Comparison of ENCODE assay signal across 27 mouse cellular contexts in the genomic region with DNA sequence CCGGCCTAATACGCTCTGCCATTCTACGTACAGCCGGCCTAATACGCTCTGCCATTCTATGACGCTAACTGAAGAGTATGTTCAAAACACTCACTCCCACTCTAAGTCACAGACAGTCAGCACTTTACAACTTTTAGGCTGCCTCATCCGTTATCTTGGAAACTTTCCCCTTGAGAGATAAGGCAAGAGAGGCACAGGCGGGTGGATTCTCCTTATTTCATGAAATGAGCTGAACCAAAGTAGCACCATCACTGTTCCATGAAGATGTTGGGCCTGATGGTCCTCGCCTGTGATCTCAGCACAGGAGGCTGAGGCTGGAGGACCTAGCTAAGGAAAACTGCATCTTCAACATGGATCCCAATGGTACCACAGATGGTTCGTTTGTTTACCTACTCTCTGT. TPM values are rescaled to one million over a fixed set of nuclear protein-coding genes. Genes with fewer than 3 reads are reported as not detected.
DNase-seq lines count a peak whose midpoint lies in the region; ATAC-seq and TF ChIP-seq lines count a peak whose summit lies in the region.
"Had no signal": no experiment of that assay in that cellular context is flagged by ENCODE, and none has a peak within 500 bp of the region (broad histone marks: within the 10 kb centered on the region; RNA-seq: fewer than 3 reads in every experiment).

No protein-coding gene starts in this region.

- peaks cover 86% of the 10 kb centered on the region for H3K4me1 ChIP-seq in erythroblast, embryonic 14.5 days (ENCODE audit: control insufficient read depth)
- H3K4me1 ChIP-seq in heart, postnatal 0 days (ENCODE audit: control insufficient read depth, insufficient read depth), result no peaks in the 10 kb centered on the region
- H3K4me1 ChIP-seq in embryonic fibroblast, embryonic 13.5 days (ENCODE audit: control insufficient read depth, insufficient read depth, low read length), result peaks cover 19% of the 10 kb centered on the region
- H3K4me1 ChIP-seq in liver, embryonic 14.5 days (replicated peaks; ENCODE audit: control insufficient read depth in 2 of 2, insufficient read depth in 2 of 2, low read length in 1 of 2), result peaks cover 50 to 52% of the 10 kb centered on the region in 2 experiments
- peaks cover 5% of the 10 kb centered on the region; the same call in 1 of the 2 replicates for H3K4me1 ChIP-seq in lung, postnatal 0 days (ENCODE audit: insufficient read depth, low read depth, low read length)

- no peak for TF ChIP-seq POLR2A in embryonic fibroblast, embryonic 13.5 days (IDR thresholded peaks at IDR 0.05; ENCODE audit: low read depth, low read length)

- no peaks in the 10 kb centered on the region; the same call in 1 of the 2 replicates for H3K27me3 ChIP-seq in erythroblast, embryonic 14.5 days (ENCODE audit: control insufficient read depth)
- peaks cover 20% of the 10 kb centered on the region; the same call in 1 of the 2 replicates for H3K27me3 ChIP-seq in heart, postnatal 0 days (ENCODE audit: control insufficient read depth, insufficient read depth, low read length)
- H3K27me3 ChIP-seq in liver, embryonic 14.5 days (ENCODE audit: control insufficient read depth, insufficient read depth, low read length), result no peaks in the 10 kb centered on the region
- H3K27me3 ChIP-seq in lung, postnatal 0 days (replicated peaks; ENCODE audit: insufficient read depth, low read length), result 0 out of 2 replicates have a peak, but pooled peaks cover 3% of the 10 kb centered on the region
- H3K27me3 ChIP-seq: embryonic facial prominence, embryonic 12.5 days; forebrain, embryonic 12.5 days; limb, embryonic 15.5 days; lung, embryonic 15.5 days; midbrain, embryonic 13.5 days; neural tube, embryonic 13.5 days had no signal

- H3K27ac ChIP-seq in heart, postnatal 0 days (ENCODE audit: low read depth), result peak overlapping the region; percentile 35; the same call in 1 of the 2 replicates
- peak overlapping the region; percentile 69 for H3K27ac ChIP-seq in embryonic fibroblast, embryonic 13.5 days (ENCODE audit: insufficient read depth, low read length)
- H3K27ac ChIP-seq in liver, embryonic 14.5 days, result peak overlapping the region; percentile 42
- no peak overlapping the region for H3K27ac ChIP-seq in lung, postnatal 0 days (ENCODE audit: low read length)
- H3K27ac ChIP-seq: embryonic facial prominence, embryonic 12.5 days; forebrain, embryonic 12.5 days; heart, adult 2 months; limb, embryonic 10.5 days; limb, embryonic 15.5 days; lung, embryonic 15.5 days; midbrain, embryonic 13.5 days; neural tube, embryonic 13.5 days had no signal

- H3K4me3 ChIP-seq in erythroblast, embryonic 14.5 days (replicated peaks), result peak overlapping the region; percentile 3
- H3K4me3 ChIP-seq in heart, postnatal 0 days (ENCODE audit: low read depth, low read length), result no peak overlapping the region
- H3K4me3 ChIP-seq in embryonic fibroblast, embryonic 13.5 days (ENCODE audit: insufficient read depth, low read length), result no peak overlapping the region
- no peak overlapping the region; a peak in 1 of 4 replicates for H3K4me3 ChIP-seq in liver, embryonic 14.5 days (ENCODE audit: insufficient read depth in 1 of 2, low read depth in 2 of 2, low read length in 2 of 2)
- H3K4me3 ChIP-seq in lung, postnatal 0 days (ENCODE audit: low read depth, low read length), result no peak overlapping the region
- H3K4me3 ChIP-seq: embryonic facial prominence, embryonic 12.5 days; forebrain, embryonic 12.5 days; heart, adult 2 months; limb, embryonic 10.5 days; limb, embryonic 15.5 days; lung, embryonic 15.5 days; midbrain, embryonic 13.5 days; neural tube, embryonic 13.5 days had no signal

- H3K36me3 ChIP-seq in erythroblast, embryonic 14.5 days (ENCODE audit: control insufficient read depth), result peaks cover 11% of the 10 kb centered on the region
- H3K36me3 ChIP-seq in heart, postnatal 0 days (replicated peaks; ENCODE audit: control insufficient read depth, insufficient read depth, low read length), result no peaks in the 10 kb centered on the region
- no peaks in the 10 kb centered on the region for H3K36me3 ChIP-seq in liver, embryonic 14.5 days (replicated peaks; ENCODE audit: control insufficient read depth, insufficient read depth, low read depth)
- no peaks in the 10 kb centered on the region for H3K36me3 ChIP-seq in lung, postnatal 0 days (ENCODE audit: insufficient read depth, low read length)
- H3K36me3 ChIP-seq: embryonic facial prominence, embryonic 12.5 days; forebrain, embryonic 12.5 days; limb, embryonic 10.5 days; limb, embryonic 15.5 days; lung, embryonic 15.5 days; midbrain, embryonic 13.5 days; neural tube, embryonic 13.5 days had no signal

- no peak overlapping the region for H3K4me2 ChIP-seq in heart, postnatal 0 days (ENCODE audit: low read depth, low read length)
- peak overlapping the region; percentile 54 for H3K4me2 ChIP-seq in liver, embryonic 14.5 days (ENCODE audit: low read depth)
- H3K4me2 ChIP-seq in lung, postnatal 0 days (replicated peaks; ENCODE audit: low read depth, low read length), result no peak overlapping the region
- H3K4me2 ChIP-seq: embryonic facial prominence, embryonic 12.5 days; forebrain, embryonic 12.5 days; limb, embryonic 15.5 days; lung, embryonic 15.5 days; midbrain, embryonic 13.5 days; neural tube, embryonic 13.5 days had no signal

- DNase-seq in heart, postnatal 0 days (ENCODE audit: low spot score), result no peak
- no peak for DNase-seq in heart, postnatal 14 days
- peak in 1 of 3 experiments; percentile 37 for DNase-seq in liver, embryonic 14.5 days (ENCODE audit: low read depth in 3 of 3, low spot score in 3 of 3)
- DNase-seq in embryo, embryonic 10 days (ENCODE audit: low spot score), result no peak
- DNase-seq in lung, postnatal 0 days (ENCODE audit: low spot score), result no peak
- DNase-seq: adrenal gland, adult 8-10 months; cerebellum, adult 8-10 months; cerebellum, postnatal 36 days; embryo, embryonic 11 days; gastrocnemius, postnatal 25 days; kidney, adult 8-10 months; kidney, postnatal 10 days; lung, postnatal 36 days; right cerebral cortex, postnatal 4 days; thymus, postnatal 25 days had no signal

- no peak for TF ChIP-seq EP300 in heart, postnatal 0 days (IDR thresholded peaks at IDR 0.05; ENCODE audit: low read depth)
- no peak for TF ChIP-seq EP300 in liver, embryonic 14.5 days (IDR thresholded peaks at IDR 0.05; ENCODE audit: low read depth)
- no peak for TF ChIP-seq EP300 in lung, postnatal 0 days (IDR thresholded peaks at IDR 0.05)

- no peak overlapping the region for H3K9ac ChIP-seq in heart, postnatal 0 days (replicated peaks; ENCODE audit: low read depth, low read length)
- H3K9ac ChIP-seq in liver, embryonic 14.5 days (replicated peaks), result no peak overlapping the region; the same call in 1 of the 2 replicates
- no peak overlapping the region for H3K9ac ChIP-seq in lung, postnatal 0 days (replicated peaks; ENCODE audit: low read depth)
- H3K9ac ChIP-seq: embryonic facial prominence, embryonic 12.5 days; forebrain, embryonic 12.5 days; limb, embryonic 15.5 days; lung, embryonic 15.5 days; midbrain, embryonic 13.5 days; neural tube, embryonic 13.5 days had no signal

- TF ChIP-seq CTCF in heart, postnatal 0 days (IDR thresholded peaks at IDR 0.05; ENCODE audit: low read depth), result no peak
- no peak for TF ChIP-seq CTCF in embryonic fibroblast, embryonic 13.5 days (IDR thresholded peaks at IDR 0.05; ENCODE audit: borderline replicate concordance, insufficient read depth, low read length)
- no peak for TF ChIP-seq CTCF in liver, embryonic 14.5 days (IDR thresholded peaks at IDR 0.05; ENCODE audit: low read depth)
- no peak for TF ChIP-seq CTCF in lung, postnatal 0 days (IDR thresholded peaks at IDR 0.05)

- H3K9me3 ChIP-seq in erythroblast, embryonic 14.5 days (ENCODE audit: control insufficient read depth, low read length), result no peaks in the 10 kb centered on the region
- H3K9me3 ChIP-seq in heart, postnatal 0 days (replicated peaks; ENCODE audit: control insufficient read depth, low read length), result no peaks in the 10 kb centered on the region
- no peaks in the 10 kb centered on the region for H3K9me3 ChIP-seq in liver, embryonic 14.5 days (ENCODE audit: control insufficient read depth, low read length)
- no peaks in the 10 kb centered on the region for H3K9me3 ChIP-seq in lung, postnatal 0 days (ENCODE audit: low read length)
- H3K9me3 ChIP-seq: embryonic facial prominence, embryonic 12.5 days; forebrain, embryonic 12.5 days; limb, embryonic 10.5 days; limb, embryonic 15.5 days; lung, embryonic 15.5 days; midbrain, embryonic 13.5 days; neural tube, embryonic 13.5 days had no signal

- ATAC-seq in erythroblast, adult 5-6 weeks (replicated peaks; ENCODE audit: low FRiP score, poor library complexity, severe bottlenecking), result no peak
- no peak for ATAC-seq in heart, postnatal 0 days (ENCODE audit: insufficient read depth, low read depth)
- ATAC-seq in liver, embryonic 14.5 days (ENCODE audit: insufficient read depth), result peak; percentile 5; the same call in 1 of the 2 replicates
- ATAC-seq in lung, postnatal 0 days, result no peak
- ATAC-seq: hindbrain, embryonic 16.5 days; midbrain, embryonic 13.5 days had no signal

- intact Hi-C loops in heart, postnatal 14 days (cut with DNase I), result loop anchor here (5.0 to 10.0 kb wide), 3 partner anchors 152 to 390 kb away; no protein-coding TSS in a partner anchor

- 75% methylated on average over 10 of the region's 10 CpGs for WGBS in heart, postnatal 0 days
- WGBS in liver, embryonic 14.5 days (ENCODE audit: insufficient replicate concordance), result 66% methylated on average over 10 of the region's 10 CpGs
- WGBS in lung, postnatal 0 days, result 79% methylated on average over 10 of the region's 10 CpGs

RNA-seq across cellular contexts. Expression of gene Ninl, which starts 34.8 kb away (rescaled TPM):
- 2.4 and 3.2 TPM in 2 replicates for polyA plus RNA-seq in erythroblast, embryonic 14.5 days (2012)
- 16.9 and 21.9 TPM in 2 replicates for total RNA-seq in erythroblast, adult 5-6 weeks (2015; ENCODE audit: low replicate concordance)
- total RNA-seq in erythroblast, adult 5-6 weeks (2017; ENCODE audit: low replicate concordance), result 71.1 and 103 TPM in 2 replicates
- total RNA-seq in heart, postnatal 0 days (2014; rRNA removed; ENCODE audit: low replicate concordance), result 0.27 and 1.7 TPM in 2 replicates
- 1.2 and 1.4 TPM in 2 replicates for polyA plus RNA-seq in heart, postnatal 0 days (2015; fragmentation: Nextera tagmentation; extraction: Ambion mirVana)
- total RNA-seq in heart, postnatal 14 days (2021), result 1 to 10 TPM; 1.2 to 1.6 TPM
- 7.3 and 9.2 TPM in 2 replicates for polyA plus RNA-seq in embryonic fibroblast, embryonic 13.5 days (2011; ENCODE audit: insufficient read length, low read depth, missing spikeins)
- polyA plus RNA-seq in liver, embryonic 14.5 days (2012; rRNA removed), result 7.2 and 17.3 TPM in 2 replicates
- polyA plus RNA-seq in liver, embryonic 14.5 days (2014; fragmentation: Nextera tagmentation; extraction: Ambion mirVana), result 7.0 and 9.8 TPM in 2 replicates
- polyA plus RNA-seq in lung, postnatal 0 days (2015; fragmentation: Nextera tagmentation; extraction: Ambion mirVana), result 2.9 and 3.9 TPM in 2 replicates

RNA-seq across cellular contexts. Expression of gene Nanp, which starts 34.8 kb away (rescaled TPM):
- polyA plus RNA-seq in erythroblast, embryonic 14.5 days (2012), result 2.4 and 4.6 TPM in 2 replicates
- total RNA-seq in erythroblast, adult 5-6 weeks (2015; ENCODE audit: low replicate concordance), result 22.1 and 31.6 TPM in 2 replicates
- total RNA-seq in erythroblast, adult 5-6 weeks (2017; ENCODE audit: low replicate concordance), result 16.5 and 43.2 TPM in 2 replicates
- total RNA-seq in heart, postnatal 0 days (2014; rRNA removed; ENCODE audit: low replicate concordance), result 7.0 and 9.3 TPM in 2 replicates
- polyA plus RNA-seq in heart, postnatal 0 days (2015; fragmentation: Nextera tagmentation; extraction: Ambion mirVana), result 11.7 and 15.5 TPM in 2 replicates
- total RNA-seq in heart, postnatal 14 days (2021), result 1 to 10 TPM; 2.8 to 3.8 TPM
- 11.3 and 15.5 TPM in 2 replicates for polyA plus RNA-seq in embryonic fibroblast, embryonic 13.5 days (2011; ENCODE audit: insufficient read length, low read depth, missing spikeins)
- polyA plus RNA-seq in liver, embryonic 14.5 days (2012; rRNA removed), result 17.9 and 28.8 TPM in 2 replicates
- polyA plus RNA-seq in liver, embryonic 14.5 days (2014; fragmentation: Nextera tagmentation; extraction: Ambion mirVana), result 76.9 and 81.4 TPM in 2 replicates
- 20.8 and 23.4 TPM in 2 replicates for polyA plus RNA-seq in lung, postnatal 0 days (2015; fragmentation: Nextera tagmentation; extraction: Ambion mirVana)
